Mouse (Mus musculus) stomach, embryonic 15.5 days (tissue): ENCODE measurements around the gene Myo5a. TPM values are rescaled to one million over a fixed set of nuclear protein-coding genes. Genes with fewer than 3 reads are reported as not detected.
"Not testable (repeated sequence)": the region's sequence is repeated elsewhere in the genome, so short reads cannot be mapped to it uniquely, and the experiment has no call there.

ENCODE experiments used
- ATAC-seq: fragments of 200-750 bp; cut with Nextera tagmentation; 2 replicates; pipeline ENCODE4 v1.8.0; 2017; ENCODE audit warnings: low read depth, moderate number of reproducible peaks, moderate TSS enrichment; ENCODE audit not compliant: insufficient read depth, low FRiP score
- H3K27ac ChIP-seq: fragments of 300-500 bp; sonication (generic); 2 replicates; pipeline ENCODE4 v1.5.1; 2015; ENCODE audit warnings: mild to moderate bottlenecking, inconsistent platforms
- H3K27me3 ChIP-seq: fragments of 300-500 bp; sonication (generic); replicated peaks from 2 replicates; pipeline ENCODE4 v1.6.1; 2015; ENCODE audit warnings: inconsistent platforms
- H3K36me3 ChIP-seq: fragments of 300-500 bp; sonication (generic); 2 replicates; pipeline ENCODE4 v1.6.1; 2015; ENCODE audit warnings: inconsistent platforms
- H3K4me1 ChIP-seq: fragments of 300-500 bp; sonication (generic); 2 replicates; pipeline ENCODE4 v1.6.1; 2015; ENCODE audit warnings: inconsistent platforms
- H3K4me2 ChIP-seq: fragments of 300-500 bp; sonication (generic); 2 replicates; pipeline ENCODE4 v1.6.1; 2015; ENCODE audit warnings: mild to moderate bottlenecking, inconsistent platforms
- H3K4me3 ChIP-seq: fragments of 300-500 bp; sonication (generic); replicated peaks from 2 replicates; pipeline ENCODE4 v1.5.1; 2015; ENCODE audit warnings: inconsistent platforms
- H3K9ac ChIP-seq: fragments of 300-500 bp; sonication (generic); 2 replicates; pipeline ENCODE4 v1.6.1; 2015; ENCODE audit warnings: inconsistent platforms
- H3K9me3 ChIP-seq: fragments of 300-500 bp; sonication (generic); 2 replicates; pipeline ENCODE4 v1.6.1; 2016; ENCODE audit warnings: inconsistent platforms
- WGBS: fragments of 180-500 bp; shearing (Covaris S2); methylation state at CpG from one replicate; pipeline ENCODE4 v1.1.7; 2015; 5-methylcytosine and 5-hydroxymethylcytosine counted together
- polyA plus RNA-seq: library from polyadenylated mRNA; unstranded; fragments of >200 nt; fragmentation: Nextera tagmentation; extraction: Ambion mirVana; gene quantifications from 2 replicates; pipeline ENCODE4 v1.2.1, GENCODE M21; 2015

Gene Myo5a
- polyA plus RNA-seq, 1 experiment from 2014 or later, result 11.5 TPM

DNA sequence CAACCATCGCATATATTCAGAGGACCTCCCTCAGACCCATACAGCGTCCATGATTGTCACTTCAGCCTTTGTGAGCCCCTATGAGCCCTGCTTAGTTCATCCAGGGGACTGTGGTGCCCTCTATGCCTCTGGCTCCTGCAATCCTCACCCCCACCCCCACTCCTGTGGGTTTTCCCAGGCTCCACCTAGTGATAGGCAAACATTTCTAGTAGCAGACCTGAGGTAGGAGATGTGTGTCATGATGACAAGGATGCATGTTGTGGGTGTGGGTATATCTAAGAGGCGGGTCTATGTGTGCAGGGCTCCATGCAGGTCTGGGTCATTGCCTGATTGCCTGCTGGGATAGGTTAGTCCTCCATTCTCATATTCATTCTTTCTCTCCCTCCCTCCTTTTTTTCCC lies 167.4 kb downstream of the Myo5a start:
- Histone ChIP-seq H3K9me3 (no peaks in the 10 kb centered on the region), H3K4me3 (no peak overlapping the region), H3K9ac (no peak overlapping the region), H3K4me1 (no peaks in the 10 kb centered on the region), H3K27ac (no peak overlapping the region), H3K36me3 (no peaks in the 10 kb centered on the region), H3K27me3 (no peaks in the 10 kb centered on the region), H3K4me2 (no peak overlapping the region)
- WGBS, result 81% methylated on average over 3 of the region's 3 CpGs
- no peak for ATAC-seq

DNA sequence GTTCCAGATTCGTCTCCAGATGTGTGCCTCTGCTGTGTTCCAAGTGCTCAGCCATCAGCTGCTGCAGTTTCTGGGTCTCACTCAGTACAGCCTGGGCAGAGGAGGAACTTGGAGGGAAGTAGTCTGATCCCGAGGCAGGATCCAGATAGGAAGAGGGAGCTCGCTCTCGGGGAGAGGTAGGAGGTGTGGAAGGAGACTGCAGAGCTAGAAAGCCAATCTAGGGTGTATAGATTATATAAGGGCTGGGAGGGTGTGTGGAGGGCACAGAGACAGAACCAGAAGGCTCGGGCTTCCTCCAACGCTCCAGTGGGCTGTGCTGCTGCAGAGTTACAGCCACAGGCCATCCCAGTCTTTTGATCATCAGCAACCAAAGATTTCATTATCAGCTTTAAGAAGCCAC lies 172.2 kb downstream of the Myo5a start:
- Histone ChIP-seq H3K27me3 (no peaks in the 10 kb centered on the region), H3K36me3 (no peaks in the 10 kb centered on the region), H3K4me3 (no peak overlapping the region), H3K27ac (no peak overlapping the region), H3K9ac (no peak overlapping the region), H3K4me1 (no peaks in the 10 kb centered on the region), H3K9me3 (no peaks in the 10 kb centered on the region), H3K4me2 (no peak overlapping the region)
- WGBS, result 75% methylated on average over 6 of the region's 6 CpGs
- ATAC-seq, result no peak

DNA sequence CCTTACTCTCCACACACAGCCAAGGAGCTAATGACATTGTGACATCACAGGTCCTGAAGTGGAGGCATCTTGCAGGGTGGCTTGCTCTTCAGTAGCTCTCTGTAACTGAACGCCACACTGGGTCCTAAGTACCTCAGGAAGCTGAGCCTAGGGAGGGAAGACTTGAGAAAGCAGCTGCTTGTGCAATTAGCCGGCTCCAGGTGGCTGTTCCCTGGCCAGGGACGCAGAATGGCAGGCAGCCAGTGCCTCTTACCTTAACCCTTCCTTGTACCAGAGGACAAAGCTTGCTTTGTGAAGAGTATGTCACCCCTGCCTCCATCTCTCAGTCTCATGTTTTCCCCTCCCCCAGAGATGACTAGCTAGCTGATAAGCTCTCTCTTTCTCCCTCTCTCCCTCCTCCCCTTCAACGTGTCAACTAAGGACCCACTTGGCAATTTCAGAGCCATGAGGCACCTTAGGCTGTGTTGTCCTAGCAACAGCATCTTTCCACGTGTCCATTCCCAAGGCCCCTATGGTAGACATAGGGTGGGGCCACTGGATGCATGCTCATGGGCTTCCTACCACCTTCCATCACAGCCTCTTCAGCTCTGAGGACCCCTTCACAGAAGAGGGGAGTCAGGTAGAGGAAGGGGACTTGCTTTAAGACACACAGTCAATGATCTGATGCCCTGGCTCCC lies 173.1 kb downstream of the Myo5a start:
- 20% methylated on average over 5 of the region's 5 CpGs for WGBS
- ATAC-seq, result peak; percentile 69; the same call in 1 of the 2 replicates
- Histone ChIP-seq H3K9me3 (no peaks in the 10 kb centered on the region), H3K9ac (no peak overlapping the region), H3K4me1 (no peaks in the 10 kb centered on the region), H3K4me3 (no peak overlapping the region), H3K27ac (no peak overlapping the region), H3K36me3 (no peaks in the 10 kb centered on the region), H3K27me3 (no peaks in the 10 kb centered on the region), H3K4me2 (no peak overlapping the region)

DNA sequence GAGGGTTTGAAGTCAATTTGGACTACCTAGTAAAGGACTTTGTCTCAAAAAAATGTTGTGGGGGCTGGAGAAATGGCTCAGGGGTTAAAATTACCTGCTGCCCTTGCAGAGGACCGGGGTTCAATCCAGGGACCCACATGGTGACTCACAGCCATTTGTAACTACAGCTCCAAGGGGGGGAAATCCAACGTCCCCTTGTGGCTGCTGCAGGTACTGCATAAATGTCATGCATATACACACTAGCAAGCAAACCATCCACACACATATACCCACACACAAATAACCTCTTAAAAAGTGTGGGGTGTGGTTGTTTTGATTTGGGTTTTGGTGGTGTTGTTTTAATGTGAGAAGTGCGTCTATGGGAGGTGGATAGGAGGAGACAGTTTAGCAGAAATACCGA lies 173.7 kb downstream of the Myo5a start:
- 64% methylated on average over 4 of the region's 4 CpGs for WGBS
- H3K27ac ChIP-seq, result no peak overlapping the region
- no peak for ATAC-seq
- no peaks in the 10 kb centered on the region for H3K4me1 ChIP-seq
- H3K9me3 ChIP-seq, result no peaks in the 10 kb centered on the region
- no peaks in the 10 kb centered on the region for H3K36me3 ChIP-seq
- H3K4me2 ChIP-seq, result no peak overlapping the region
- no peak overlapping the region for H3K4me3 ChIP-seq
- H3K9ac ChIP-seq, result no peak overlapping the region
- no peaks in the 10 kb centered on the region for H3K27me3 ChIP-seq

DNA sequence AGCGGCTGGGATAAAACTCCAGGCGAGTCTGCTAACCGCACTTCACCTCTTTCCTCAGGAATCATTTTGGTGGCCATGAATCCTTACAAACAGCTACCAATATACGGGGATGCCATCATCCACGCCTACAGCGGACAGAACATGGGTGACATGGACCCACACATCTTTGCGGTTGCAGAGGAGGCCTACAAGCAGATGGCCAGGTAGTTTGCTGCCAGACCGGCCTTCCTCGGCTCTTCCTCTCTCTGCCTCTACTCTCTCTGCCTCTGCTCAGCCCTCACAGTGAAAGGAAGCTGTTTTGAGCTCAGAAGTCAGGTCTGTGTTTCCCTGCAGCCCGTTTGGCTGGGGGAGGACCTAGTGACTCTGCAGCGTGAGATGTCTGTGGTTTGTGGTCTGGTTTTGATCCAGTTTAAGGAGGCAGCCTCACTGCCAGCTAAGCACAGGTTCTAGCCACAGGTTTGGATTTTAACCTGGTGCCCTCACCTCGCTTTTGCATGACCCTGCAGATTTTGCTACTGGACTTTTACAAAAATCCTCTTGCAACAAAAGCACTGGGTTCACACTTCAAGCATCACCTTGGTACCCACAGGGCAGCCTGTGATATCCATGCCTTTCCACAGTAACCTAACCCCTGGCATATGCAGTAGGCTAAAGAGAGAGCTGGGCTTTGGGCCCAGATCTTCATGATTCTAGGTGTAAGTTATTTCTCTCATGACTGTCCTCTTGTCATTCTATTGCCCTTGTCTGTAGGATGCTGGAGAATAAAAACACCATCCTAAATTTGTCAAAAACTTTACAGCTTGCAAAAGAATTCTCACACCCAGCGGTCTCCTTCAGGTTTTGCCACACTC lies 175.5 kb downstream of the Myo5a start:
- ATAC-seq, result no peak
- Histone ChIP-seq H3K4me3 (no peak overlapping the region), H3K36me3 (no peaks in the 10 kb centered on the region), H3K9me3 (no peaks in the 10 kb centered on the region), H3K4me1 (no peaks in the 10 kb centered on the region), H3K4me2 (no peak overlapping the region), H3K27ac (no peak overlapping the region), H3K9ac (no peak overlapping the region), H3K27me3 (no peaks in the 10 kb centered on the region)
- WGBS, result 85% methylated on average over 13 of the region's 13 CpGs

DNA sequence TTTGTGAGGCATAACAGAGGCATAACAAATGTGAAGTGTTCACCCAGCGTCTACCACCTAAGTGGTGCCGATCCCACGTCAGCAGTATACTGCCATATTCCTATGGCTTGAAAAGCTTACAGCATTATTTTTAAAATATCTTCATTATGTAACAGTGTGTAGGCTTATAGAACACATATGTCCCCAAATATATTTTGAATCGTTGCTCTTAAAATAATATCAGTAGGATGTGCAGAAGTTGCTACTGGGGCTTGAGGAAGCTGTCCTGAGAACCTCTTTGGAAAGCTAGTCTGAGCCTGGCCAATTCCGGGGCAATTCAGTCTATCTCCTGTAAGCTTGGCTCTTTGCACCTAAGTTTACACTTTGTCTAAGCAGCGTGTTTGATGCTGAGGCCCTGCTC lies 177.1 kb downstream of the Myo5a start:
- Histone ChIP-seq H3K4me1 (no peaks in the 10 kb centered on the region), H3K4me2 (no peak overlapping the region), H3K27me3 (no peaks in the 10 kb centered on the region), H3K27ac (no peak overlapping the region), H3K9ac (no peak overlapping the region), H3K4me3 (no peak overlapping the region), H3K36me3 (no peaks in the 10 kb centered on the region), H3K9me3 (no peaks in the 10 kb centered on the region)
- ATAC-seq, result no peak
- WGBS, result 83% methylated on average over 6 of the region's 6 CpGs

DNA sequence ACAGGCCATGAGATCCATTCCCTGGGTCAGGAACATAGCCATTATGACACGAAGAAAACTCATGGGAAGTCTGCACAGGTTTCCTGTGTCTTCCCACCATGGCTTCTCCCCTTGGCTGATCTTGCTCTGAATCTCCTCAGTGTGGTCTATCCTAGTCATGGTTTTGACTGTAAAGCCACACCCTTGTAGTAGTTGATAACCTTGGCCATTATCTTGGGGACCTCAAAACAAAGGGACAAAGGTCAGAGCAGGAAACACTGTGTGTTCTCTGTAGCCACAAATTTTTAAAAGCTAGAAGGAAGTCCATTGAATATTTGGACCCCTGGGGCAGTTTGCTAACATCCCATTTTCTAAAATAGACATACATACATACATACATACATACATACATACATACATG lies 177.5 kb downstream of the Myo5a start:
- Histone ChIP-seq H3K9me3 (no peaks in the 10 kb centered on the region), H3K4me3 (no peak overlapping the region), H3K36me3 (no peaks in the 10 kb centered on the region), H3K4me1 (no peaks in the 10 kb centered on the region), H3K27me3 (no peaks in the 10 kb centered on the region), H3K4me2 (no peak overlapping the region), H3K9ac (no peak overlapping the region), H3K27ac (no peak overlapping the region)
- ATAC-seq, result no peak
- WGBS, result 70% methylated on average over 1 of the region's 1 CpGs

DNA sequence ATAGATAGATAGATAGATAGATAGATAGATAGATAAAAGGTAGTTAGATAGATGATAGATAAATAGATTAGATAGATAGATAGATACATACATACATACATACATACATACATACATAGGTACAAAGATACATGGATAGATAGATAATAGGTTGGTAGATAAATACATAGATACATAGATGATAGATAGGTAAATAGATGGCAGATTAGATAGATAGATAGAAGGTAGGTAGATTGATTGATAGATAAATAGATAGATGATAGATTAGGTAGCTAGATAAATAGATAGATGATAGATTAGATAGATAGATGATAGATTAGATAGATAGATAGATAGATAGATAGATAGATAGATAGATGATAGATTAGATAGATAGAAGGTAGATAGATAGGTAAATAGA lies 178.1 kb downstream of the Myo5a start:
- Histone ChIP-seq H3K9me3 (no peaks in the 10 kb centered on the region), H3K4me2 (no peak overlapping the region), H3K9ac (no peak overlapping the region), H3K4me3 (no peak overlapping the region), H3K27ac (no peak overlapping the region), H3K36me3 (no peaks in the 10 kb centered on the region), H3K4me1 (0 out of 2 replicates have a peak, but pooled peaks cover 1% of the 10 kb centered on the region), H3K27me3 (no peaks in the 10 kb centered on the region)
- no peak for ATAC-seq

DNA sequence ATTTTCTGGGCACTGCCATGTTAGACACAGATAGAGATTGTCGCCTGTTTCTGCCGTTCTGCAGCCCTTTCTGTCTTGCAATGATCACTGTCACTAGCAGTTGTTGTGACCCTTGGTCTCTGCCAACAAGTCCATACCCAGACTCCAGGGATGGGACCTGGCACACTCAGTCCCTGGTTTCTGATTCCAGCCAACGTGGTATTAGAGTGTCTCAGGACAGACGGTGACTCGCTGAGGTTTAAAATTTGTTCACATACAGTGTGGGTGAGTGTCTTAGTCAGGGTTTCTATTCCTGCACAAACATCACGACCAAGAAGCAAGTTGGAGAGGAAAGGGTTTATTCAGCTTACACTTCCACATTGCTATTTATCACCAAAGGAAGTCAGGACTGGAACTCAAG lies 182.3 kb downstream of the Myo5a start:
- H3K9me3 ChIP-seq, H3K9ac ChIP-seq, H3K4me1 ChIP-seq, H3K36me3 ChIP-seq, H3K27me3 ChIP-seq, H3K27ac ChIP-seq, ATAC-seq, H3K4me3 ChIP-seq, H3K4me2 ChIP-seq: not testable (repeated sequence)
- WGBS, result 64% methylated on average over 6 of the region's 6 CpGs

DNA sequence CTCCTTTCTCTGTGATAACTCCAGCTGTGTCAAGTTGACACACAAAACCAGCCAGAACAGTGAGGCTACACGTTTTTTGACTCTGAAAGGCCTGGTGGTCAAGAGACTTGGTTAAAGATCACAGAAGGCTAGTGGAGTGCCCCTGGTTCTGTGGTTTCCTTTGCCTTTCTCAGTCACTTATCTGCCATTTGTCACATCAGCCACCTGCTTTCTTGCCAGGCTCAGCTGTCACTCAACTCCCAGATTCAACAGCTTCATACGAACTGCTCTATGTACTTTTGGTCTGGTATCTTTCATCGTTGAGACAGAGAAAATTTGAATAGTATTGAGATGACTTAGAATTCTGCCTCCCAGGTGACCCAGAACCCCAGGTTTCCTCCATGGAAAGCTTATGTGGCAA lies 183.0 kb downstream of the Myo5a start:
- Histone ChIP-seq H3K4me2 (no peak overlapping the region), H3K36me3 (no peaks in the 10 kb centered on the region), H3K4me1 (peaks cover 4% of the 10 kb centered on the region; the same call in 1 of the 2 replicates), H3K9ac (no peak overlapping the region), H3K4me3 (no peak overlapping the region), H3K9me3 (no peaks in the 10 kb centered on the region), H3K27me3 (no peaks in the 10 kb centered on the region), H3K27ac (no peak overlapping the region)
- WGBS, result 36% methylated on average over 3 of the region's 3 CpGs
- ATAC-seq, result no peak

DNA sequence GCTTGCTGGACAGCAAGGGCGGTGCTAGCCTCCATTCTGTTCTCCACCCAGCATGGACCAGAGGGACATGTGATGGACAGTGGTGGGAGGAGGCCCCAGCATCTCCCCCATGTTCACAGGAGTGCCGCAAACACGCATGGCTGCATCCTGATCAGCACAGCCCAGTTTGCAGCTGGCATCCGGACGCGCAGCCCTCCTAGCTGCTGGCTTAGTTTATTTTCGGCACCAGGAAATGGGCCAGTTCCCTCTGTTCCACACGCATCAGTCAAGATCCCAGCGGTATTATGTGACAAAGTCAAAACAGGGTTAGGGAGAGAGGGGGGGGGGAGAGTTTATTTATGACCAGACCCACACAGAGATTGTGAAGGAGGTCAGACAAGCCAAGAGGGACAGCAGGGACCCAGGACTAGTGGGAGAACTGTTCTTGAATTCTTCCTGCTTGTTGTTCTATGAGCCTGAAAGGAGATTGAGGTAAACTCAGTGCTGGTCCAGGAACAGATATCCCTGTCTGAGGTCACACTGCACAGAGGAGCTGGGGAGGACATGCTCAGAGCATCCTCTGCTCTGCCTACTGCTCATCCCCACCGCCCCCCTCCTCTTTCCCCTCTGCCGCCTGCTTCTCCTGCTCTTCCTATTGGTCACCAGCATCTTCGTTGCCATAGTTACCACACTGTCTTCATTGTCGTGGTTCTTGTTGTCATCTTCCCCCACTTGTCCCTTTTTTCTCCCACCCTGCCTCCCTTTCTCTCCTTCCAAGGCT lies 183.6 kb downstream of the Myo5a start:
- no peak; the same call in 1 of the 2 replicates for ATAC-seq
- no peak overlapping the region for H3K27ac ChIP-seq

More for the DNA sequence above, 183.6 kb downstream of the Myo5a start:
- no peak overlapping the region for H3K4me3 ChIP-seq
- H3K36me3 ChIP-seq, result no peaks in the 10 kb centered on the region
- 52% methylated on average over 13 of the region's 13 CpGs for WGBS
- H3K4me1 ChIP-seq, result peaks cover 4% of the 10 kb centered on the region; the same call in 1 of the 2 replicates
- H3K27me3 ChIP-seq, result no peaks in the 10 kb centered on the region
- H3K9ac ChIP-seq, result no peak overlapping the region
- H3K9me3 ChIP-seq, result no peaks in the 10 kb centered on the region
- no peak overlapping the region for H3K4me2 ChIP-seq
